Mouse (Mus musculus): ENCODE measurements around the gene Slc15a1.

The Slc15a1 gene

DNA sequence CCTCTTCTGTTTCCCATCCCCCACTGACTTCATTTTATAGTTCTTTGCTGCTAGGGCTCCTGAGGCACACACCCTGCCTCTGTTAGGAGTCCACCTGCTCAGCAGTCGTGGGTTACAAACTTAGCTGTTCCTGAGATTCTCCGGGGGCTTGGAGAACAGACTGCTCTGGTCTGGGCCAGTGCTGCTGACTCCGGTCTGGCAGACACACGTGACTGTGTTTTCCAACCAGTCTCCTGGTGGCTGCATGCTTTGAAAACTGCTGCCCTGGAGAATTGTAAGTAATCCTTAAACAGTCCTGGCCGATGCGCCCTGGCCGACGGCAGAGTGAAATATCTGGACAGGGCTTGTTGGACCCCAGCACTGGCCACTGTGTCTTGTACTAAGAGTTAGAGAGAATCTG lies 12.7 kb downstream of the Slc15a1 start:
- no peak for DNase-seq (ENCODE audit: low spot score in 2 of 2)

DNA sequence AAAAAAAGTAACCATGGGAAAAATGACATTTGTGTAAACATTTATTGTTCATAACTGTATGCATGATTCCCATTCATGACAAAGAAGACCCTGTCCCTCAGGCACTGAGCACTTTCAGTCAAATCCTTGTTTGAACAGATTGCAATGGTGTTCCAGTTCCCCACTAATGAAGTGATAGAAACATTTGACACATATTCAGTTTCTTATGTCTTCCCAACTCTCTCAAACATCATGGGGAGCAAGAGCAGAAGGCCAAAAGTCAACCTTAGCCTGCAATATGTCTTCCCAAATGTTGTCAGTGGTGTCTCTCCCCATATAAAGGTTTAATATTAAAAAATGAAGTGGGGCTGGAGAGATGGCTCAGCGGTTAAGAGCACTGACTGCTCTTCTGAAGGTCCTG lies 19.3 kb downstream of the Slc15a1 start:
- DNase-seq (ENCODE audit: low spot score in 2 of 2) = no peak

DNA sequence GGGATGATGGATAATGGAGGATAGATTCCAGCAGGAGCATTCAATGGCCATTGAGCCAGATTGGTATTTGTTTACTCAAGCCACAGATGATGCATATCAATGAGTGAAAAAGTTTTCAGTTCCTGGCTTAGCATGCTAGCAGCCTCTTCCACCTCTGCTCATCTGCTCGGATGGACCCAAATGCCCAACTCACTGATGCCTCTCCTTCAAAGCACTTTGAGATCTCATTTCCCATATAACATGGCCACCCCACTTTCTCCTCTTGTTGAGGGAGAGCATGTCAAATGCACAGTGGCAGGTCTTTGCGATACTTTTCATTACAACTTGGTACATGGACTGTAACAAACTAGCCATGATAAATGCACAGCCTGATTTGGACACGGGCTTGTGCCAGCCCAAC lies 20.6 kb downstream of the Slc15a1 start:
- no peak for DNase-seq (ENCODE audit: low spot score in 2 of 2)

- DNase-seq (ENCODE audit: low spot score in 2 of 2) = no peak
These were observed 22.9 kb downstream of the Slc15a1 start for GRCm38 (mm10) chr14:121482181-121482580.

DNA sequence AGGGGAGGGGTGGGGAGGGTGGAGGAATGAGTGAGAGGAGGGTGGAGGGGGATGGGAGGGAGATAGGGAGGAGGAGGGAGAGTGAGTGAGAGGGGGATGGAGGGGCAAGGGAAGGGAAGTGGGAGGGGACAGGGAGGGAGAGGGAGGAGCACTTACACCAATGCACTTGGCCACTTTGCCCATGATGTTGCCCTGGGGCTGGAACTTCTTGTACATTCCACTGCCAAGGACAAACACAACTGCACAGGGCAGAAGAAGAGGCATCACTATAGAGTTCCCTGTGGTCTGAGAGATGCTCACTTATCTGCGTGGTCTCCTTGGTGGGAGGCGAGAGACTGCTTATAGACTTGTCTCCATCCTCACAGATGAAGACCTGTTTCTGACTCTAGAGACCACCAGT lies 23.5 kb downstream of the Slc15a1 start:
- DNase-seq (ENCODE audit: low spot score in 2 of 2) = no peak

GRCm38 (mm10) chr14:121479096-121479495 lies 26.0 kb downstream of the Slc15a1 start:
- DNase-seq (ENCODE audit: low spot score in 2 of 2) = no peak

DNA sequence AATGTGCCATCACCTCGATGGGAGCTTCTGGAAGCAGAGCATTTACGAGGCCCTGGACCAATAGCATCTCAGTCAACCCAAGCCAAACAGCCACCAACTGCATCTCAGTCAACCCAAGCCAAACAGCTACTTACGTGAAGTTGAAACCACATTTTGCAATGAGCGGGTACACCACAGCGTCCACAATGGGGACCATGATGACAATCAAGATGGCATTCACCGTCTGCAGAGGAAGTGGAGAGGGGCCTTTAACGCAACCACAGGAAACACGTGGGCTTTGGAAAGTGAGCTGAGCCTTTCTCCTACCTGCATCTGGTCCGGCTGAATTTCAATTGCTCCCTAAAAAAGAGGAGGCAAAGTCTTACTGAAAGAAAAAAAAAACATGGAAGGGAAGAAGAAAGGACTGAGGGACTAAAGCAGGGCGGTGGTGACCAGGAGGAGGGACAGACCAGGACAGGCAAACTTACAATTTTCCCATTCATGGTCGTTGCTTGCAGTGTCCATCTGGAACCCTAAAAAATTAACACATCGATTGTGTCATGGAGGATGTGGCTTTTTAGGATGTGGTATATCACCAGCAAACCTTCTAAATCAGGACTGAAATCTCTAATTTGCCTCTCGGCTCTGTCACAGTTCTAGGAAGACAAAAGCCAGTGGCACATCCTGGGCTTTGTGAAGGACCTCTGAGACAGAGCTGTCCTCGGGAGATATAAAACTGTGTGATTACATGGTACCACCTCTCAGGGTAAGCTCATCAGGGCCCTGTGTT lies 26.9 kb downstream of the Slc15a1 start:
- DNase-seq (ENCODE audit: low spot score in 2 of 2) = no peak

DNA sequence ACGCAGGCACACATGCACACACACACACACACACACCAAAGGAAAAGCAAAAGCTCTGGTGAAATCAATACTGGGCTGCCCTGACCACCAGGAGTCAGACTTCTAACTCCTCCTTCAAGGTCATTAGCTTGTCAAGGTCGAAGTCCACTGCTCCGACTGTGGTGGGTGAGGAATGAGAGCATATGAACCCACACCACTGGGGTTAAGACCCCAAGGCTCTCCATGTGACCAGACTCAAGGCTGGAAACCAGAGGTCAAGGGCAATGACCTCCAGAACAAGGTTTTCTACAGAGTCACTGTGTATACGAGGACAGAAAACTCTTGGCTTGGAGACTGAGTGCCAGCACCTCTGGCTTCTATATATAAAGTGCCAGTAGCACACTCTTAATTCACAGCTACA lies 31.2 kb downstream of the Slc15a1 start:
- no peak for DNase-seq (ENCODE audit: low spot score in 2 of 2)

DNA sequence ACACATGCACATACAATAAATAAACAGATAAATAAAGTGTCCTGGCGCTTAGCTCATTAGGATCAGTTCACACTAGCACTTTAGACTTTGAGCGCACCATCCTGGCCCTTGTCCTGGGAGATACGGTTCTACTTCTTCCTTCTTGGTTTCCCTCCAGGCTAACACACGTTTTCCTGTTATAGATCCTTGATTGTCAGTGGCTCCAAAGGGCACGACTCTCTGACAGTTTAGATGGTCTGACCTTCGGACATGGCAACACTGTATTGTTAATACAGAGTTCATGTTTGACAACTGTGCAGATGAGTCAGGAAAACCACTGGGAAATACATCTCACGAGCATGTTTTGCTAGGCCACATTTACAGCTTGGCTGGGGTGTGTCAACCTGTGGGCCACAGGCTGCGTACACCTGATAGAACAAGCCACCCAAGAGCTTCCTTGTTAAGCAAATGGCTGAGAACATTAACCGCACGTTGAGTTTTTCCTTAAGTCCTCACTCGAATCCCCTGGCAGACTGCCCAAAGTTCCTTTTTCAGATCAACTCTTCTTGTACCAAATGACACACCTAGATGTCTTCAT lies 33.4 kb downstream of the Slc15a1 start:
- DNase-seq (ENCODE audit: low spot score in 2 of 2) = no peak

GRCm38 (mm10) chr14:121469601-121470000 lies 35.5 kb downstream of the Slc15a1 start:
- no peak for DNase-seq (ENCODE audit: low spot score in 2 of 2)

- no peak for DNase-seq (ENCODE audit: low spot score in 2 of 2)
These were observed 37.4 kb downstream of the Slc15a1 start for GRCm38 (mm10) chr14:121467646-121468045.

- DNase-seq (ENCODE audit: low spot score in 2 of 2) = no peak
These were observed 38.6 kb downstream of the Slc15a1 start for GRCm38 (mm10) chr14:121466501-121466900.

- no peak for DNase-seq (ENCODE audit: low spot score in 2 of 2)
These were observed 40.7 kb downstream of the Slc15a1 start for GRCm38 (mm10) chr14:121464318-121464717.

DNA sequence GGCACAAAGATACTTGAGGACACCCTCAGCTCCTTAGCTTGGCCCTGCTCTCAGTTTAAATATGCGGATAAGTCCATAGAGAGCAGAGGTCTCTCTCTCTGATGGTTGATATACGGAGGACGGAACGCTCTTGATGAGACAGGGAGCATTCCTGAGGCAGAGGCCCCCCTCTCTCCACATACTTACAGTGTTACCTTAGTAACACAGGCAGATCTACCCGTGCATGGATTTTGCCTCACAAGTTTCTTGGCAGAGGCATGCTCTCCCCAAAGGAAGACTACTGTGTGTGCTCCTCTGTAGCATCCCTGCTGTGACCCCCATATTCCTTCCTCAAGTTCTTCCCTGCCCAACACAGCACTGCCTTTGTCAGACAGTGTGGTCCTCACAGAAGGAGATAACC lies 42.3 kb downstream of the Slc15a1 start:
- no peak for DNase-seq (ENCODE audit: low spot score in 2 of 2)

GRCm38 (mm10) chr14:121460966-121461365 lies 44.1 kb downstream of the Slc15a1 start:
- DNase-seq (ENCODE audit: low spot score in 2 of 2) = no peak

DNA sequence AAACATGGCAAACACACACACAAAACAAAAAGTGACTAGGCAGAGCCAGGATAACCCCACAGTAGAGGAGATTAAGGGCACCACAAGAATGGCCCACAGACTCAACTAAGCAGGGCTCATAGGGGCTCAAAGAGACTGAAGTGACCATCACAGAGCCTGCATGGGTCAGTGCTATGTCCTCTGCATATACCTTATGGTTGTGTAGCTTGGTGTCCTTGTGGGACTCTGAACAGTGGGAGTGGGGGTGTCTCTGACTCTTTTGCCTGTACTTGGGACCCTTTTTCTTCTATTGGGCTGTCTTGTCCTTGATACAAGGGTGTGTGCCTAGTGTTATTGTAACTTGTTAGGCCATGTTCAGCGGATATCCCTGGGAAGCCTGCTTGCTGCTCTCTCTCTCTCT lies 46.5 kb downstream of the Slc15a1 start:
- no peak for DNase-seq (ENCODE audit: low spot score in 2 of 2)

GRCm38 (mm10) chr14:121457536-121457935 lies 47.5 kb downstream of the Slc15a1 start:
- DNase-seq (ENCODE audit: low spot score in 2 of 2) = no peak

- no peak for DNase-seq (ENCODE audit: low spot score in 2 of 2)
These were observed 48.4 kb downstream of the Slc15a1 start for GRCm38 (mm10) chr14:121456416-121457285.

GRCm38 (mm10) chr14:121455976-121456375 lies 49.1 kb downstream of the Slc15a1 start:
- no peak for DNase-seq (ENCODE audit: low spot score in 2 of 2)

DNA sequence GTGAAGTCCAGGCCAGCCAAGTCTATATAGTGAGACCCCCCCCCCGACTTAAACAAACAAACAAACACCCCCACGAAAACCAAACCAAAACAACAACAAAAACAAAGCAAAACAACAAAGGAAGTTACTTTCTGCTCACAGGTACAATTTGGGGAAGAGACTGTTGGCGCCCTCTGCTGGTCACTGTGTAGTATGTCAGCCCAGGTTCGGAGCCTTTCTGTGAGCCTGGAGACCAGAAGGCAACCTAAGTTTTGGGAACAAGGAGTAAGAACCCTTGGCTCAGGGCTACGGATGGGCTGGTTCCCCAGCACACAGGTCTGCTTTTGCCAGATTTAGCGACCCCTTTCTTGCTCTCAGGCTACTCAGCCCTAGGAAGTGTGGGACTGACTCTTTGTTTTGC lies 49.5 kb downstream of the Slc15a1 start:
- DNase-seq (ENCODE audit: low spot score in 2 of 2) = peak; percentile 48 to 87

DNA sequence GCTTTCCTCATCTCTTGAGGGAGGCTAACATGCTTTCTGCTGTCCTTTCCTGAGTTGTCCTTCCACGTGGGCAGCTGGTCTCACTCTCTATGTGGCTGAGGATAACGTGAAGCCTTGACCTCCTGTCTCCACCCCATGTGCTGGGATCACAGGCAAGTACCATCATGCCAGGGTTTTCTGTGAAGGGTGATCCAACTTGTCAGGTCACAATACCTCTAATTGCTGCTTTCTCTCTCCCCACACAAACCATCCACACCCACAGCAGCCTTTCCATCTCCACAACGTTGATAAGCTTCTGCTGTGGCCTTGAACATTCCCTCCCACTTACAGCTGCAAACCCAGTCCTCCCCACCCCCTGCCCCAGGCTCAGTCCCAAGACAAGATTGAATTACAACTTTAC lies 51.9 kb downstream of the Slc15a1 start:
- no peak for DNase-seq (ENCODE audit: low spot score in 2 of 2)

GRCm38 (mm10) chr14:121452227-121452626 lies 52.8 kb downstream of the Slc15a1 start:
- no peak for DNase-seq (ENCODE audit: low spot score in 2 of 2)

All from spleen, postnatal 4 days (tissue).